Mouse (Mus musculus): Measurements from ENCODE around the gene Trpc4ap. TPM values are rescaled to one million over a fixed set of nuclear protein-coding genes. Genes with fewer than 3 reads are reported as not detected.
A peak's percentile ranks its signal among the peaks of the same experiment; 100 is the strongest.
"Not testable (repeated sequence)": the region's sequence is repeated elsewhere in the genome, so short reads cannot be mapped to it uniquely, and the experiment has no call there.

Gene Trpc4ap
- 153 and 181 TPM in 2 replicates for polyA plus RNA-seq (2014; fragmentation: Nextera tagmentation; extraction: Ambion mirVana)

GRCm38 (mm10) chr2:155691723-155692493, at the start of gene Trpc4ap:
Gene Trpc4ap (minus strand): TSS chr2:155692384.
- ATAC-seq (peak; percentile 98), DNase-seq (ENCODE audit: low spot score) (peak; percentile 96)
- Histone ChIP-seq H3K9me3 (replicated peaks; ENCODE audit: control insufficient read depth, low read length) (no peaks in the 10 kb centered on the region), H3K36me3 (ENCODE audit: control insufficient read depth, insufficient read depth, low read length) (peaks cover 7% of the 10 kb centered on the region; the same call in 1 of the 2 replicates), H3K4me2 (ENCODE audit: low read length) (peak within 1 kb of the TSS; percentile 84), H3K9ac (ENCODE audit: low read length) (peak within 1 kb of the TSS; percentile 93), H3K27ac (ENCODE audit: low read depth, low read length) (peak within 1 kb of the TSS; percentile 86), H3K27me3 (replicated peaks; ENCODE audit: control insufficient read depth, insufficient read depth, low read length) (no peaks in the 10 kb centered on the region), H3K4me1 (ENCODE audit: control insufficient read depth, insufficient read depth, low read length) (peaks cover 13% of the 10 kb centered on the region), H3K4me3 (ENCODE audit: low read depth, low read length) (peak within 1 kb of the TSS; percentile 97)
- under 1% methylated on average over 43 of the region's 72 CpGs for WGBS

GRCm38 (mm10) chr2:155737803-155738202, 45.6 kb upstream of the Trpc4ap start:
- ATAC-seq (no peak), DNase-seq (ENCODE audit: low spot score) (no peak)
- no peaks in the 10 kb centered on the region for H3K4me1 ChIP-seq (ENCODE audit: control insufficient read depth, insufficient read depth, low read length)
- H3K9ac ChIP-seq (ENCODE audit: low read length) = no peak overlapping the region
- H3K27me3 ChIP-seq (replicated peaks; ENCODE audit: control insufficient read depth, insufficient read depth, low read length) = no peaks in the 10 kb centered on the region
- H3K4me3 ChIP-seq (ENCODE audit: low read depth, low read length) = no peak overlapping the region
- WGBS = 74% methylated on average over 9 of the region's 9 CpGs
- no peaks in the 10 kb centered on the region for H3K9me3 ChIP-seq (replicated peaks; ENCODE audit: control insufficient read depth, low read length)
- H3K4me2 ChIP-seq (ENCODE audit: low read length) = no peak overlapping the region
- no peaks in the 10 kb centered on the region for H3K36me3 ChIP-seq (ENCODE audit: control insufficient read depth, insufficient read depth, low read length)
- H3K27ac ChIP-seq (ENCODE audit: low read depth, low read length) = no peak overlapping the region

GRCm38 (mm10) chr2:155736936-155737335, 44.8 kb upstream of the Trpc4ap start:
- no peak overlapping the region for H3K4me3 ChIP-seq (ENCODE audit: low read depth, low read length)
- H3K27me3 ChIP-seq (replicated peaks; ENCODE audit: control insufficient read depth, insufficient read depth, low read length) = no peaks in the 10 kb centered on the region
- no peaks in the 10 kb centered on the region for H3K9me3 ChIP-seq (replicated peaks; ENCODE audit: control insufficient read depth, low read length)
- H3K36me3 ChIP-seq (ENCODE audit: control insufficient read depth, insufficient read depth, low read length) = no peaks in the 10 kb centered on the region
- DNase-seq (ENCODE audit: low spot score) (no peak), ATAC-seq (no peak)
- 82% methylated on average over 6 of the region's 6 CpGs for WGBS
- H3K9ac ChIP-seq (ENCODE audit: low read length) = no peak overlapping the region
- H3K27ac ChIP-seq (ENCODE audit: low read depth, low read length) = no peak overlapping the region
- H3K4me2 ChIP-seq (ENCODE audit: low read length) = no peak overlapping the region
- no peaks in the 10 kb centered on the region for H3K4me1 ChIP-seq (ENCODE audit: control insufficient read depth, insufficient read depth, low read length)

GRCm38 (mm10) chr2:155735766-155736165, 43.6 kb upstream of the Trpc4ap start, which contains the start of gene Gm17581:
Gene Gm17581 (minus strand): TSS chr2:155735866.
- DNase-seq (ENCODE audit: low spot score); H3K4me3 ChIP-seq (ENCODE audit: low read depth, low read length); H3K27me3 ChIP-seq (replicated peaks; ENCODE audit: control insufficient read depth, insufficient read depth, low read length); H3K9ac ChIP-seq (ENCODE audit: low read length); H3K27ac ChIP-seq (ENCODE audit: low read depth, low read length); H3K36me3 ChIP-seq (ENCODE audit: control insufficient read depth, insufficient read depth, low read length); H3K4me1 ChIP-seq (ENCODE audit: control insufficient read depth, insufficient read depth, low read length); H3K4me2 ChIP-seq (ENCODE audit: low read length); ATAC-seq; H3K9me3 ChIP-seq (replicated peaks; ENCODE audit: control insufficient read depth, low read length): not testable (repeated sequence)
- WGBS = 86% methylated on average over 5 of the region's 5 CpGs

GRCm38 (mm10) chr2:155735080-155735479, 42.9 kb upstream of the Trpc4ap start:
- DNase-seq (ENCODE audit: low spot score) (no peak), ATAC-seq (no peak)
- no peak overlapping the region for H3K27ac ChIP-seq (ENCODE audit: low read depth, low read length)
- H3K9me3 ChIP-seq (replicated peaks; ENCODE audit: control insufficient read depth, low read length) = no peaks in the 10 kb centered on the region
- no peak overlapping the region for H3K4me2 ChIP-seq (ENCODE audit: low read length)
- 93% methylated on average over 5 of the region's 5 CpGs for WGBS
- no peaks in the 10 kb centered on the region for H3K4me1 ChIP-seq (ENCODE audit: control insufficient read depth, insufficient read depth, low read length)
- no peak overlapping the region for H3K4me3 ChIP-seq (ENCODE audit: low read depth, low read length)
- H3K9ac ChIP-seq (ENCODE audit: low read length) = no peak overlapping the region
- no peaks in the 10 kb centered on the region for H3K27me3 ChIP-seq (replicated peaks; ENCODE audit: control insufficient read depth, insufficient read depth, low read length)
- no peaks in the 10 kb centered on the region for H3K36me3 ChIP-seq (ENCODE audit: control insufficient read depth, insufficient read depth, low read length)

- peak within 1 kb of the TSS; percentile 63; the same call in 1 of the 2 replicates for H3K27ac ChIP-seq (ENCODE audit: low read depth, low read length)
- no peaks in the 10 kb centered on the region for H3K9me3 ChIP-seq (replicated peaks; ENCODE audit: control insufficient read depth, low read length)
- H3K4me1 ChIP-seq (ENCODE audit: control insufficient read depth, insufficient read depth, low read length) = peaks cover 8% of the 10 kb centered on the region
- DNase-seq (ENCODE audit: low spot score) = peak; percentile 97
- H3K4me3 ChIP-seq (ENCODE audit: low read depth, low read length) = peak within 1 kb of the TSS; percentile 81
- WGBS = under 1% methylated on average over 33 of the region's 33 CpGs
- no peaks in the 10 kb centered on the region for H3K27me3 ChIP-seq (replicated peaks; ENCODE audit: control insufficient read depth, insufficient read depth, low read length)
- ATAC-seq = peak; percentile 98
- H3K36me3 ChIP-seq (ENCODE audit: control insufficient read depth, insufficient read depth, low read length) = 0 out of 2 replicates have a peak, but pooled peaks cover 3% of the 10 kb centered on the region
- peak within 1 kb of the TSS; percentile 97 for H3K4me2 ChIP-seq (ENCODE audit: low read length)
- H3K9ac ChIP-seq (ENCODE audit: low read length) = peak within 1 kb of the TSS; percentile 85
Measured at GRCm38 (mm10) chr2:155729158-155729645, 37.0 kb upstream of the Trpc4ap start, which contains the start of gene Edem2. Gene Edem2 (minus strand): TSS chr2:155729475.

- no peak; the same call in 1 of the 2 replicates for ATAC-seq
- peaks cover 8% of the 10 kb centered on the region for H3K4me1 ChIP-seq (ENCODE audit: control insufficient read depth, insufficient read depth, low read length)
- WGBS = 3% methylated on average over 15 of the region's 15 CpGs
- 0 out of 2 replicates have a peak, but pooled peaks cover 4% of the 10 kb centered on the region for H3K36me3 ChIP-seq (ENCODE audit: control insufficient read depth, insufficient read depth, low read length)
- peak overlapping the region; percentile 63; the same call in 1 of the 2 replicates for H3K27ac ChIP-seq (ENCODE audit: low read depth, low read length)
- no peak for DNase-seq (ENCODE audit: low spot score)
- no peaks in the 10 kb centered on the region for H3K27me3 ChIP-seq (replicated peaks; ENCODE audit: control insufficient read depth, insufficient read depth, low read length)
- peak overlapping the region; percentile 81 for H3K4me3 ChIP-seq (ENCODE audit: low read depth, low read length)
- peak overlapping the region; percentile 85 for H3K9ac ChIP-seq (ENCODE audit: low read length)
- no peaks in the 10 kb centered on the region for H3K9me3 ChIP-seq (replicated peaks; ENCODE audit: control insufficient read depth, low read length)
- H3K4me2 ChIP-seq (ENCODE audit: low read length) = peak overlapping the region; percentile 97
Measured at GRCm38 (mm10) chr2:155728742-155729141, 36.6 kb upstream of the Trpc4ap start.

GRCm38 (mm10) chr2:155727764-155728395, 35.7 kb upstream of the Trpc4ap start:
- peaks cover 9% of the 10 kb centered on the region; the same call in 1 of the 2 replicates for H3K36me3 ChIP-seq (ENCODE audit: control insufficient read depth, insufficient read depth, low read length)
- no peak overlapping the region for H3K4me2 ChIP-seq (ENCODE audit: low read length)
- H3K4me1 ChIP-seq (ENCODE audit: control insufficient read depth, insufficient read depth, low read length) = peaks cover 8% of the 10 kb centered on the region
- ATAC-seq (no peak), DNase-seq (ENCODE audit: low spot score) (peak; percentile 14)
- WGBS = 79% methylated on average over 7 of the region's 7 CpGs
- no peaks in the 10 kb centered on the region for H3K27me3 ChIP-seq (replicated peaks; ENCODE audit: control insufficient read depth, insufficient read depth, low read length)
- no peak overlapping the region for H3K27ac ChIP-seq (ENCODE audit: low read depth, low read length)
- no peaks in the 10 kb centered on the region for H3K9me3 ChIP-seq (replicated peaks; ENCODE audit: control insufficient read depth, low read length)
- H3K9ac ChIP-seq (ENCODE audit: low read length) = no peak overlapping the region
- no peak overlapping the region for H3K4me3 ChIP-seq (ENCODE audit: low read depth, low read length)
